17 mouse cellular contexts compared by ENCODE assay signal in genomic region chr5:133631812-133632211, GRCm38 (mm10).
"Had no signal": no experiment of that assay in that cellular context is flagged by ENCODE, and none has a peak within 500 bp of the region (broad histone marks: within the 10 kb centered on the region; RNA-seq: fewer than 3 reads in every experiment).

No protein-coding gene starts in this region.

- H3K27me3 ChIP-seq: liver, embryonic 13.5 days had no signal

- ATAC-seq: intestine, postnatal 0 days had no signal

- H3K4me1 ChIP-seq: liver, embryonic 13.5 days had no signal

- H3K36me3 ChIP-seq: liver, embryonic 13.5 days had no signal

- H3K4me3 ChIP-seq: layer of hippocampus, adult 2 months; left cerebral cortex, adult 2 months; liver, embryonic 13.5 days had no signal

- H3K4me2 ChIP-seq: liver, embryonic 13.5 days had no signal

- H3K9ac ChIP-seq: liver, embryonic 13.5 days had no signal

- DNase-seq: kidney, adult 2 months; kidney, postnatal 25 days; layer of hippocampus, adult 9-11 months; liver, embryonic 13.5 days; lung, adult 2 months; lung, postnatal 14 days; lung, postnatal 4 days; right cerebral cortex, postnatal 14 days; right cerebral cortex, postnatal 4 days; thymus, adult 2 months; thymus, postnatal 14 days; thymus, postnatal 4 days had no signal

- H3K27ac ChIP-seq: kidney, postnatal 0 days; layer of hippocampus, adult 2 months; left cerebral cortex, adult 2 months; liver, embryonic 13.5 days; stomach, postnatal 0 days had no signal
